Mouse (Mus musculus): ENCODE data around the gene Ppp1r1b.

Ppp1r1b gene

GRCm38 (mm10) chr11:98328371-98329069 lies 19.7 kb upstream of the Ppp1r1b start:
- in situ Hi-C loops (cut with MboI, MseI): no loop called here

DNA sequence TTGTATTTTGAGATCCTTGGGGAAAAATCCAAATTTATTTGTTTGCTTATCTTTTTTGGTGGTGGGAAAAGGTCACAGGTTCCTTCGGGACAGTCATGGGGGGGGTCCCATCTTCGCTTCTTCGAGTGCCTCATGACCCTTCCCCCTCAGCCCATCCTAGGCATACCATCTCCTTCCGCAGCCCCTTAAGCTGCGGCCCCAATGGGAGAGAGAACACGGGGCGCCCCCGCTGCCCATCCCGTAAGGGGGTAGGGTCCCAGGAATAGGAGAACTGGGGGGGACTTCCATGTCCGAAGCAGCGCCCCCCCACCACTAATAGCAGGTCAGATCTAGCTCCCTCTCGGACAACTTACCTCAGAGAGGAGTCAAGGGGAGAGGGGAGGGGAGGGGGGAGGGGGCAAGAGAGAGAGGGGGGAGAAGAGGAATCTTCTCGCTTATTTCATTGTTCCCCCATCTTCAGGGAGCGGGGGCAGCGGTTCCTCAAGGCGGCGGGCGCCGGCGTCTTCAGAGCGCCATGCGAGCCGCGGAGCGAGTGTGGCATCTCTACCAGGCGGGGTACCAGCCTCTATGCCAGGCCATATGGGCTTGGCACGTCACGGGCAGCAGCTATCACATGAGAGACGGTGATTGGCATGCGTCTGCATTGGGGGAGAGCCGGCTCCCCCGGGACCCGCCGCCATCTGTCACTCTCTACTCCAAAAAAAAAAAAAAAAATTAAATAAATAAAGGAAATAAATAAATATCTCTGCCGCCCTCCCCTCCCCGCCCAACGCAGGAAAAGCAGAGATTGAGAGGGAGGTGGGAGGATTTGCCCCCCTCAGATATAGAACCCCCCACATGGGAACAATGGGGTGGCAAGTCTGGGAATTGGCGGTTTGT lies 18.9 kb upstream of the Ppp1r1b start, which contains the start of gene Neurod2:
TSS of gene Neurod2 (minus strand) at position 568 of the 879 bp plus-strand sequence.
- in situ Hi-C loops (cut with MboI, MseI): no loop called here

- in situ Hi-C loops (cut with MboI, MseI): no loop called here
These were observed 18.1 kb upstream of the Ppp1r1b start for GRCm38 (mm10) chr11:98329960-98330744.

DNA sequence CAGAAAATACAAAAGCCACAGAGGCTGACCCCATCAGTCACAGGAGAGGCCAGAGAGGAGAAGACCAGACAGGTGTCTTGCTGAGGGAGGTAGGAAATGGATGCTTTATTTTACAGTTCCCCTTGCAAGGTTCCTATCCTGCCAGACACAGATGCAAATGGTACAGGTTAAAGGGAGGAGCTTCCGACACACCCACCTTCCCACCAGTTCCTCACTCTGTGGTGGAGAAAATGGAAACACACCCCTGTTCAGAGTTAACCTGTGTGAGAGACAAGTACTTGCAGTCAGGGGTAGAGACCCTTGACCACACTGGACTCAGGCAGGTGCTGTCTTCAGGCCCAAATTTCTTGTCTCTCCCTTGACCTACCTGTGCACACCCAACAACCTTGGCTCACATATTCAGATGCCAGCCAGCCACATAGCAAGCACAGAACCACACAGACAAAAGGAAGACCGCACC lies 17.4 kb upstream of the Ppp1r1b start:
- in situ Hi-C loops (cut with MboI, MseI): no loop called here

DNA sequence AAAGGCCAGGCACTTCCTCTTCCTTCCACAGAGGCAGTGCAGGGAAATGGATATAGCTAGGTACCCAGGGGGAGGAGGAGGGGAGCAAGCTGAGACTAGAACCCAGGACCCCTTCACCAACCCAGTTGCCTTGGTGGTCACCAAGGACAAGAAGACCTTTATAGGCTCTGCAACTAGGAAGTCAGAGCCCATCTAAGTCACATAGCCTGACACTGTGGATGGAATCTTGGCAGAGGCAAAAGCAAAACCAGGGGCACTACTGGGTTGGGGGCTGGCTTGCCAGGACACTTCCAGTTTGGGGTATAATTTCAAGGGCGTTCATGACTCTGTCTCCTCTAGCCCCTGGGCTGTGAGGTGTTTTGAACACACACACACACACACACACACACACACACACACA lies 16.8 kb upstream of the Ppp1r1b start:
- in situ Hi-C loops (cut with MboI, MseI): no loop called here

- in situ Hi-C loops (cut with MboI, MseI): no loop called here
These were observed 16.0 kb upstream of the Ppp1r1b start for GRCm38 (mm10) chr11:98332186-98332585.

GRCm38 (mm10) chr11:98332841-98333240 lies 15.4 kb upstream of the Ppp1r1b start:
- in situ Hi-C loops (cut with MboI, MseI): no loop called here

- in situ Hi-C loops (cut with MboI, MseI): no loop called here
These were observed 14.9 kb upstream of the Ppp1r1b start for GRCm38 (mm10) chr11:98333263-98333696.

DNA sequence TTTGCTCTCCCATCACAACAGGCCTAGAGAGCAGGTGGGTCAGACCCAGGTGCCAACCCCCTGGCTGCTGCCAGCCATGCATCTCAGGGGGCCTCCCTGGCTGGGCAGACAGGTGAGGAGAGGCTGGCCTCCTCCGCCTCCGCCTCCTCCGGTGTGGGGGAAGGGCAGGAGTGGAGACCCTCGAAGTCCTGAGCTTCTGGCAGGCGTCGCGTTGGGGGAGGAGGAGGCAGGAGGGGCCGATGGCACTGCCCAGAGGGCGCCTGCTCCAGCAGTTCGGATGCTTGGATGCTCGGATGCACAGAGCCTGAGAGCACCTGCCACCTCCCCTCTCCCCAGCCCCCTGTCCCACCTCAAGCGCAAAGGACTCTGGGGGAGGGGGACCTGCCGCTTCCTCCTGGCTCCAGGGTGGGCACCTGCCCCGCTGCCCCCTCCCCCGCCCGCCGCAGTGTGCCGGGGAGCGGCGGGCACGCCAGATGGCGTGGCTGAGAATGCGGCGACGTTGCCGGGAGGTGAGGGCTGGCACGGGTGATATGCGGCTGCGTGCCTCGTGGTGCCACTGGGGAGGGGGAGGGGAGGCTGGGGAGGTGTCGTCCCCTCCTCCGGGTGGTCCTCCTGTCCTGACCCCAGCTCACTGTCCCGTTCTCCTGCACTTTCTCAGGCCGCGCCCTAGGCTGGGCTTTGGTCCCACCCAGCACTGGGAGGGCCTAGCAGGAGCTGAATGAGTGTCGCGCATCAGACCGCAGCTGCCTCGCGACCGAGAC lies 14.0 kb upstream of the Ppp1r1b start:
- in situ Hi-C loops (cut with MboI, MseI): no loop called here

- in situ Hi-C loops (cut with MboI, MseI): no loop called here
These were observed 13.0 kb upstream of the Ppp1r1b start for GRCm38 (mm10) chr11:98335250-98335649.

DNA sequence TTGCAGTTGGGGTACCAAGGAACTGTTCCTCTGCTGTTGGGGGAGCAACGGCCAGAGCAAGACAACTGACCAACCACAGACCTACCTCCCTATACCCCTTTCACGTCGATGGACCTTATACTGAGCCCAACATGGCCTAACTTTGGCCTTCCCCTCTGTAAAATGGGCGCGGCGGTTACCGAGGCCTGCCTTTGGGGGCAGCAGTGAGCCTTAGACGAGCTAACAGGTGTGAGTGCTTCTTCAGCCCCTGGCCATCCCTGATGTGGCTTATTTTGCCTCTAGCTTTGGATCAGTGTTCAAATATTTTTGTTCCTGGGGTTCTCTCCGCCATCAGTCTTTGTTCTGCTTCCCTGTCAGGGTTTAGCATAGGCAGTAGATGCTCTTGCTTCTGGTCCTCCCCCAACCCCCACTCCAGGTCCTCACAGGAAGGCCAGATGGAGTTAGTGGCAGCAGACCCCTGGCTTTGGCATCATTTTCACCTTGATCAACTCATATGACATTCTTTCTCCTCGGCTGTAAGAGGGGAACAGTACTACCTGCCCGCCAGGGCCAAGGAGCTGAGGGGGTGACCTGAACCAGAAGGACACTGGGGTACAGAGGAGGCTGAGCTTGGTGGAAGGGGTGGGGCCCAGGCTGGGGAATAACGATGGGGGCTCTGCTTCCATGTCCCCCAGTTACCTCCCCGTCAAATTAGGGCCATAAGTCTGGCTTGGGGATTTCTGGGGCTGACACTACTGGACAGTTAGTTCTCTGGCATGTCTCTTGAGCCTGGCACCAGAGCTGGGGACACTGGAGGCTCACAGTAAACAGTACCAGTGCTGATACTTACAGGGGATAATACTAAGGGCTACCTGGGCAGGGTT lies 11.7 kb upstream of the Ppp1r1b start:
- in situ Hi-C loops (cut with MboI, MseI): no loop called here

DNA sequence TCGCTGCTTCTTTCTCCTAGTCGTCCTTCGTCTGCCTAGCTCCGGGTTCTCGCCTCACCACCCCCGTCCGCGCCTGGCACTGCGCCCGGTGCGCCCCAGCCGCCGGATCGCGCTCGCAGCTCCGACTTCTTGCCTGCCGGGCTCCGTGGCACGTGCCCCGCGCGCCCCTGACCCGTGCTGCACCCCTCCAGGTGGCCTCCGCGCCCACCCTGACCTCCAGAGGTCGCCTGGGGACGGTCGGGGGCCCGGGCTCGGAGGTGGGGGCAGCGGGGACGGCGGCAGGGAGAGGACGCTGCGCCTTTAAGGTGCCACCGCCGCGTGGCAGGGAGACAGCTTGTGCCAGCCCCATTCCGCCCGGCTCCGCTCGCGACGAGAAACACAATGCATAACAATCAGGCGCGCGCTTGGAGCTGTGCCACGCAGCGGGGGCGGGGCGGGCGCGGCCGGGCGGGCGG lies 9.7 kb upstream of the Ppp1r1b start:
- in situ Hi-C loops (cut with MboI, MseI): no loop called here

- in situ Hi-C loops (cut with MboI, MseI): no loop called here
These were observed 9.1 kb upstream of the Ppp1r1b start for GRCm38 (mm10) chr11:98339071-98339501.

DNA sequence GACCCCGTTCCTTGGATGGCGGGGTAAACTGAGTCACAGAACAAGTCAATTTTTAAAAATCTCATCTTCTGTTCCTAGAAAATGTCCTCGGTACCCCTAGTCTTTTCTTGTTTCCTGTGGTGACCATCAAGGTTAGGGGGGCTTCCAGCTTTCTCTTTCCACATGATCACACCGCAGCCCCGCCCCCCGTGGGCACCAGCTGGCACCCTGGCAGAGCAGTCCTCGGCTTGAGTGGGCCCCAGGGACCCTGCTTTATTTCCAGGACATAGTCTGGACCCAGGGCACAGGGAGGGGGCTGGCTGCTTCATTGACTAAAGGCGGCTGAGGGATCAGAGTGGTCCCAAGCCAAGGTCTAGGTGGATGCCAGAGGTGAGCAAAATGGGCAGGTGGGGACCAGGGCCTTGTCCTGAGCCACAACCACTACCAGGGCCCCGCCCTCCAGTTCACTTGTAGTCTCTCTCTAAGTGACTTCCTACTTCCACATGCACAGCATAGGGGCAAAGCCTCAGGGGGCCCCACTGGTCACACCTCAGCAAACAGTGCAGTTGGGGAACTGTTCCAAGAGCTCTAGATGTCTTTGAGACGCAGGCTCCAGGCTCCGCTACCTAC lies 8.4 kb upstream of the Ppp1r1b start:
- in situ Hi-C loops (cut with MboI, MseI): no loop called here

GRCm38 (mm10) chr11:98340597-98340996 lies 7.6 kb upstream of the Ppp1r1b start:
- in situ Hi-C loops (cut with MboI, MseI): no loop called here

GRCm38 (mm10) chr11:98341174-98341573 lies 7.0 kb upstream of the Ppp1r1b start:
- in situ Hi-C loops (cut with MboI, MseI): no loop called here

- in situ Hi-C loops (cut with MboI, MseI): no loop called here
These were observed 5.9 kb upstream of the Ppp1r1b start for GRCm38 (mm10) chr11:98342000-98342945.

- in situ Hi-C loops (cut with MboI, MseI): no loop called here
These were observed 3.0 kb upstream of the Ppp1r1b start for GRCm38 (mm10) chr11:98345253-98345652.
